Mouse (Mus musculus): ENCODE data around the gene Rad54l2. TPM values are rescaled to one million over a fixed set of nuclear protein-coding genes. Genes with fewer than 3 reads are reported as not detected.

Gene Rad54l2
- total and polyA plus RNA-seq, 2 experiments: 8.1 to 21.5 TPM

GRCm38 (mm10) chr9:106770216-106770615 lies 18.8 kb downstream of the Rad54l2 start:
- Histone ChIP-seq H3K4me1 (ENCODE audit: control insufficient read depth, insufficient read depth, low read length) (peaks cover 11% of the 10 kb centered on the region), H3K27me3 (ENCODE audit: control insufficient read depth, insufficient read depth, low read length) (no peaks in the 10 kb centered on the region), H3K27ac (replicated peaks; ENCODE audit: insufficient read depth, low read depth, low read length) (no peak overlapping the region), H3K4me3 (ENCODE audit: insufficient read depth, low read depth, low read length) (no peak overlapping the region), H3K9ac (ENCODE audit: low read depth, low read length) (no peak overlapping the region), H3K36me3 (ENCODE audit: control insufficient read depth, insufficient read depth, low read length) (no peaks in the 10 kb centered on the region), H3K79me2 (ENCODE audit: control insufficient read depth, insufficient read depth, low read length) (peaks cover 48% of the 10 kb centered on the region; the same call in 1 of the 2 replicates)
- DNase-seq (ENCODE audit: extremely low read depth, low read depth, low spot score): no peak
- WGBS: 84% methylated on average over 3 of the region's 3 CpGs
- TF ChIP-seq CTCF (IDR thresholded peaks at IDR 0.05; ENCODE audit: low read depth, low read length): no peak
- TF ChIP-seq POLR2A (IDR thresholded peaks at IDR 0.05; ENCODE audit: extremely low read depth, insufficient read depth, low read length): no peak

GRCm38 (mm10) chr9:106769781-106770180 lies 19.2 kb downstream of the Rad54l2 start:
- Histone ChIP-seq H3K27ac (replicated peaks; ENCODE audit: insufficient read depth, low read depth, low read length) (no peak overlapping the region), H3K9ac (ENCODE audit: low read depth, low read length) (no peak overlapping the region), H3K27me3 (ENCODE audit: control insufficient read depth, insufficient read depth, low read length) (no peaks in the 10 kb centered on the region), H3K4me3 (ENCODE audit: insufficient read depth, low read depth, low read length) (no peak overlapping the region), H3K4me1 (ENCODE audit: control insufficient read depth, insufficient read depth, low read length) (peaks cover 11% of the 10 kb centered on the region), H3K79me2 (ENCODE audit: control insufficient read depth, insufficient read depth, low read length) (peaks cover 50% of the 10 kb centered on the region; the same call in 1 of the 2 replicates), H3K36me3 (ENCODE audit: control insufficient read depth, insufficient read depth, low read length) (no peaks in the 10 kb centered on the region)
- 95% methylated on average over 5 of the region's 5 CpGs for WGBS
- TF ChIP-seq CTCF (IDR thresholded peaks at IDR 0.05; ENCODE audit: low read depth, low read length): no peak
- no peak for TF ChIP-seq POLR2A (IDR thresholded peaks at IDR 0.05; ENCODE audit: extremely low read depth, insufficient read depth, low read length)
- no peak for DNase-seq (ENCODE audit: extremely low read depth, low read depth, low spot score)

GRCm38 (mm10) chr9:106756421-106756820 lies 32.6 kb downstream of the Rad54l2 start:
- peaks cover 28% of the 10 kb centered on the region; the same call in 1 of the 2 replicates for H3K79me2 ChIP-seq (ENCODE audit: control insufficient read depth, insufficient read depth, low read length)
- peak; percentile 65 for DNase-seq (ENCODE audit: extremely low read depth, low read depth, low spot score)
- TF ChIP-seq POLR2A (IDR thresholded peaks at IDR 0.05; ENCODE audit: extremely low read depth, insufficient read depth, low read length) (no peak), CTCF (IDR thresholded peaks at IDR 0.05; ENCODE audit: low read depth, low read length) (no peak)
- no peak overlapping the region for H3K4me3 ChIP-seq (ENCODE audit: insufficient read depth, low read depth, low read length)
- WGBS: 64% methylated on average over 9 of the region's 9 CpGs
- H3K27ac ChIP-seq (replicated peaks; ENCODE audit: insufficient read depth, low read depth, low read length): no peak overlapping the region
- H3K9ac ChIP-seq (ENCODE audit: low read depth, low read length): no peak overlapping the region
- H3K4me1 ChIP-seq (ENCODE audit: control insufficient read depth, insufficient read depth, low read length): peaks cover 14% of the 10 kb centered on the region
- peaks cover 4% of the 10 kb centered on the region; the same call in 1 of the 2 replicates for H3K36me3 ChIP-seq (ENCODE audit: control insufficient read depth, insufficient read depth, low read length)
- no peaks in the 10 kb centered on the region for H3K27me3 ChIP-seq (ENCODE audit: control insufficient read depth, insufficient read depth, low read length)

- Histone ChIP-seq H3K4me3 (ENCODE audit: insufficient read depth, low read depth, low read length) (no peak overlapping the region), H3K79me2 (ENCODE audit: control insufficient read depth, insufficient read depth, low read length) (peaks cover 28% of the 10 kb centered on the region; the same call in 1 of the 2 replicates), H3K9ac (ENCODE audit: low read depth, low read length) (no peak overlapping the region), H3K36me3 (ENCODE audit: control insufficient read depth, insufficient read depth, low read length) (peaks cover 4% of the 10 kb centered on the region; the same call in 1 of the 2 replicates), H3K4me1 (ENCODE audit: control insufficient read depth, insufficient read depth, low read length) (peaks cover 14% of the 10 kb centered on the region), H3K27me3 (ENCODE audit: control insufficient read depth, insufficient read depth, low read length) (no peaks in the 10 kb centered on the region), H3K27ac (replicated peaks; ENCODE audit: insufficient read depth, low read depth, low read length) (peak overlapping the region; percentile 42; the same call in 1 of the 2 replicates)
- peak; percentile 83 for DNase-seq (ENCODE audit: extremely low read depth, low read depth, low spot score)
- TF ChIP-seq POLR2A (IDR thresholded peaks at IDR 0.05; ENCODE audit: extremely low read depth, insufficient read depth, low read length) (no peak), CTCF (IDR thresholded peaks at IDR 0.05; ENCODE audit: low read depth, low read length) (no peak)
- 37% methylated on average over 4 of the region's 4 CpGs for WGBS
Measured at GRCm38 (mm10) chr9:106755776-106756175, 33.2 kb downstream of the Rad54l2 start.

- no peak overlapping the region for H3K27ac ChIP-seq (replicated peaks; ENCODE audit: insufficient read depth, low read depth, low read length)
- H3K27me3 ChIP-seq (ENCODE audit: control insufficient read depth, insufficient read depth, low read length): no peaks in the 10 kb centered on the region
- no peak overlapping the region for H3K4me3 ChIP-seq (ENCODE audit: insufficient read depth, low read depth, low read length)
- H3K36me3 ChIP-seq (ENCODE audit: control insufficient read depth, insufficient read depth, low read length): peaks cover 4% of the 10 kb centered on the region; the same call in 1 of the 2 replicates
- TF ChIP-seq POLR2A (IDR thresholded peaks at IDR 0.05; ENCODE audit: extremely low read depth, insufficient read depth, low read length) (no peak), CTCF (IDR thresholded peaks at IDR 0.05; ENCODE audit: low read depth, low read length) (no peak)
- DNase-seq (ENCODE audit: extremely low read depth, low read depth, low spot score): no peak
- no peak overlapping the region for H3K9ac ChIP-seq (ENCODE audit: low read depth, low read length)
- peaks cover 30% of the 10 kb centered on the region for H3K79me2 ChIP-seq (ENCODE audit: control insufficient read depth, insufficient read depth, low read length)
- 94% methylated on average over 2 of the region's 2 CpGs for WGBS
- H3K4me1 ChIP-seq (ENCODE audit: control insufficient read depth, insufficient read depth, low read length): peaks cover 14% of the 10 kb centered on the region
Measured at GRCm38 (mm10) chr9:106754311-106754710, 34.7 kb downstream of the Rad54l2 start.

- TF ChIP-seq POLR2A (IDR thresholded peaks at IDR 0.05; ENCODE audit: extremely low read depth, insufficient read depth, low read length): no peak
- no peak for TF ChIP-seq CTCF (IDR thresholded peaks at IDR 0.05; ENCODE audit: low read depth, low read length)
- Histone ChIP-seq H3K79me2 (ENCODE audit: control insufficient read depth, insufficient read depth, low read length) (peaks cover 33% of the 10 kb centered on the region), H3K27me3 (ENCODE audit: control insufficient read depth, insufficient read depth, low read length) (no peaks in the 10 kb centered on the region), H3K36me3 (ENCODE audit: control insufficient read depth, insufficient read depth, low read length) (peaks cover 4% of the 10 kb centered on the region; the same call in 1 of the 2 replicates), H3K4me3 (ENCODE audit: insufficient read depth, low read depth, low read length) (no peak overlapping the region), H3K27ac (replicated peaks; ENCODE audit: insufficient read depth, low read depth, low read length) (no peak overlapping the region), H3K4me1 (ENCODE audit: control insufficient read depth, insufficient read depth, low read length) (peaks cover 12% of the 10 kb centered on the region), H3K9ac (ENCODE audit: low read depth, low read length) (no peak overlapping the region)
- DNase-seq (ENCODE audit: extremely low read depth, low read depth, low spot score): peak; percentile 71
- WGBS: 44% methylated on average over 5 of the region's 5 CpGs
Measured at GRCm38 (mm10) chr9:106752135-106752534, 36.9 kb downstream of the Rad54l2 start.

All from liver, adult 2 months (tissue).